Mouse (Mus musculus) ES-E14 (cell line): Measurements from ENCODE around the gene Pcdh7.

ENCODE experiments used
- CHD2 ChIP-seq: IDR thresholded peaks from 2 replicates; pipeline ENCODE4 v1.6.1; 2014; ENCODE audit warnings: mild to moderate bottlenecking, low read depth, low read length, inconsistent platforms
- MAFK ChIP-seq: IDR thresholded peaks from 2 replicates; pipeline ENCODE4 v1.6.1; 2014; ENCODE audit warnings: mild to moderate bottlenecking, low read depth, low read length, inconsistent platforms; ENCODE audit not compliant: insufficient read depth
- ZC3H11A ChIP-seq: IDR thresholded peaks from 2 replicates; pipeline ENCODE4 v1.6.1; 2012; ENCODE audit warnings: low read depth, mild to moderate bottlenecking, inconsistent platforms, low read length, borderline replicate concordance

GRCm38 (mm10) chr5:57847500-57847899 lies 129.7 kb downstream of the Pcdh7 start:
- TF ChIP-seq MAFK (no peak), ZC3H11A (no peak), CHD2 (no peak)
